Mouse (Mus musculus) midbrain, embryonic 16.5 days (tissue): ENCODE results near the gene Stpg2. TPM values are rescaled to one million over a fixed set of nuclear protein-coding genes. Genes with fewer than 3 reads are reported as not detected.
"Not testable (repeated sequence)": the region's sequence is repeated elsewhere in the genome, so short reads cannot be mapped to it uniquely, and the experiment has no call there.

ENCODE experiments used
- ATAC-seq: fragments of 200-750 bp; cut with Nextera tagmentation; 2 replicates; pipeline ENCODE4 v1.8.0; 2017; ENCODE audit warnings: moderate TSS enrichment
- H3K27ac ChIP-seq: fragments of 300-500 bp; sonication (generic); 2 replicates; pipeline ENCODE4 v1.5.1; 2014; ENCODE audit warnings: mild to moderate bottlenecking, low read length, mixed read lengths
- H3K27me3 ChIP-seq: fragments of 300-500 bp; sonication (generic); 2 replicates; pipeline ENCODE4 v1.6.1; 2014; ENCODE audit warnings: low read depth, low read length, mixed read lengths; ENCODE audit not compliant: control insufficient read depth, insufficient read depth
- H3K36me3 ChIP-seq: fragments of 300-500 bp; sonication (generic); 2 replicates; pipeline ENCODE4 v1.6.1; 2014; ENCODE audit warnings: mild to moderate bottlenecking, low read length, moderate library complexity, mixed read lengths; ENCODE audit not compliant: control insufficient read depth, insufficient read depth
- H3K4me1 ChIP-seq: fragments of 300-500 bp; sonication (generic); 2 replicates; pipeline ENCODE4 v1.6.1; 2014; ENCODE audit warnings: mild to moderate bottlenecking, low read length, mixed read lengths; ENCODE audit not compliant: control insufficient read depth, insufficient read depth
- H3K4me2 ChIP-seq: fragments of 300-500 bp; sonication (generic); 2 replicates; pipeline ENCODE4 v1.6.1; 2014; ENCODE audit warnings: mild to moderate bottlenecking, low read length, mixed read lengths
- H3K4me3 ChIP-seq: fragments of 300-500 bp; sonication (generic); 2 replicates; pipeline ENCODE4 v1.5.1; 2014; ENCODE audit warnings: low read depth, mild to moderate bottlenecking, low read length, moderate library complexity, mixed read lengths
- H3K9ac ChIP-seq: fragments of 300-500 bp; sonication (generic); 2 replicates; pipeline ENCODE4 v1.6.1; 2014; ENCODE audit warnings: low read depth, low read length, mixed read lengths
- H3K9me3 ChIP-seq: fragments of 300-500 bp; sonication (generic); replicated peaks from 2 replicates; pipeline ENCODE4 v1.6.1; 2014; ENCODE audit warnings: mild to moderate bottlenecking, low read length, mixed read lengths; ENCODE audit not compliant: control insufficient read depth, poor library complexity, severe bottlenecking
- WGBS: fragments of 180-500 bp; shearing (Covaris S2); extraction: QIAGEN DNeasy Blood & Tissue Kit; methylation state at CpG from one replicate; pipeline ENCODE4 v1.1.7; 2014; 5-methylcytosine and 5-hydroxymethylcytosine counted together
- polyA plus RNA-seq: library from polyadenylated mRNA; unstranded; fragments of >200 nt; fragmentation: Nextera tagmentation; extraction: Ambion mirVana; gene quantifications from 2 replicates; pipeline ENCODE4 v1.2.1, GENCODE M21; 2015

Gene Stpg2
- polyA plus RNA-seq, 1 experiment from 2014 or later: 0.09 TPM

- no peak overlapping the region for H3K4me3 ChIP-seq
- no peak overlapping the region for H3K9ac ChIP-seq
- H3K36me3 ChIP-seq: no peaks in the 10 kb centered on the region
- 75% methylated on average over 3 of the region's 3 CpGs for WGBS
- no peaks in the 10 kb centered on the region for H3K9me3 ChIP-seq
- no peak overlapping the region for H3K27ac ChIP-seq
- no peaks in the 10 kb centered on the region for H3K4me1 ChIP-seq
- H3K27me3 ChIP-seq: peaks cover 24% of the 10 kb centered on the region
- H3K4me2 ChIP-seq: no peak overlapping the region
- ATAC-seq: no peak
Measured at GRCm38 (mm10) chr3:139200324-139200723, 5.2 kb upstream of the Stpg2 start.

- 76% methylated on average over 9 of the region's 9 CpGs for WGBS
- ATAC-seq: no peak
- Histone ChIP-seq H3K36me3 (no peaks in the 10 kb centered on the region), H3K4me1 (no peaks in the 10 kb centered on the region), H3K27ac (no peak overlapping the region), H3K9me3 (no peaks in the 10 kb centered on the region), H3K4me3 (no peak overlapping the region), H3K27me3 (no peaks in the 10 kb centered on the region), H3K4me2 (no peak overlapping the region), H3K9ac (no peak overlapping the region)
Measured at GRCm38 (mm10) chr3:139216945-139217344, 11.5 kb downstream of the Stpg2 start.

- no peaks in the 10 kb centered on the region for H3K36me3 ChIP-seq
- no peak overlapping the region for H3K4me3 ChIP-seq
- no peak overlapping the region for H3K9ac ChIP-seq
- no peak overlapping the region for H3K4me2 ChIP-seq
- no peak overlapping the region for H3K27ac ChIP-seq
- no peak for ATAC-seq
- no peaks in the 10 kb centered on the region for H3K9me3 ChIP-seq
- 68% methylated on average over 3 of the region's 3 CpGs for WGBS
- H3K27me3 ChIP-seq: no peaks in the 10 kb centered on the region
- H3K4me1 ChIP-seq: no peaks in the 10 kb centered on the region
Measured at GRCm38 (mm10) chr3:139225123-139225522, 19.6 kb downstream of the Stpg2 start.

GRCm38 (mm10) chr3:139226811-139227210 is 21.3 kb downstream of the Stpg2 start:
- Histone ChIP-seq H3K27ac (no peak overlapping the region), H3K4me3 (no peak overlapping the region), H3K9ac (no peak overlapping the region), H3K4me2 (no peak overlapping the region), H3K9me3 (no peaks in the 10 kb centered on the region), H3K27me3 (no peaks in the 10 kb centered on the region), H3K4me1 (no peaks in the 10 kb centered on the region), H3K36me3 (no peaks in the 10 kb centered on the region)
- ATAC-seq: no peak
- WGBS: 82% methylated on average over 4 of the region's 4 CpGs

GRCm38 (mm10) chr3:139245219-139245618 is 39.7 kb downstream of the Stpg2 start:
- no peak overlapping the region for H3K4me2 ChIP-seq
- no peaks in the 10 kb centered on the region for H3K9me3 ChIP-seq
- H3K4me3 ChIP-seq: no peak overlapping the region
- H3K4me1 ChIP-seq: no peaks in the 10 kb centered on the region
- ATAC-seq: no peak
- no peaks in the 10 kb centered on the region for H3K36me3 ChIP-seq
- no peak overlapping the region for H3K27ac ChIP-seq
- H3K9ac ChIP-seq: no peak overlapping the region
- H3K27me3 ChIP-seq: no peaks in the 10 kb centered on the region
- 82% methylated on average over 2 of the region's 2 CpGs for WGBS

- Histone ChIP-seq H3K9ac (no peak overlapping the region), H3K27ac (no peak overlapping the region), H3K27me3 (no peaks in the 10 kb centered on the region), H3K4me1 (no peaks in the 10 kb centered on the region), H3K4me2 (no peak overlapping the region), H3K4me3 (no peak overlapping the region), H3K36me3 (no peaks in the 10 kb centered on the region), H3K9me3 (no peaks in the 10 kb centered on the region)
- WGBS: 57% methylated on average over 4 of the region's 4 CpGs
- ATAC-seq: no peak
Measured at GRCm38 (mm10) chr3:139246508-139246907, 41.0 kb downstream of the Stpg2 start.

GRCm38 (mm10) chr3:139262359-139262758 is 56.9 kb downstream of the Stpg2 start:
- H3K27ac ChIP-seq, H3K27me3 ChIP-seq, H3K4me1 ChIP-seq, ATAC-seq, H3K9ac ChIP-seq, H3K9me3 ChIP-seq, H3K36me3 ChIP-seq, H3K4me2 ChIP-seq, H3K4me3 ChIP-seq: not testable (repeated sequence)
- 92% methylated on average over 4 of the region's 4 CpGs for WGBS

GRCm38 (mm10) chr3:139297909-139298308 is 92.4 kb downstream of the Stpg2 start:
- H3K4me1 ChIP-seq: no peaks in the 10 kb centered on the region

GRCm38 (mm10) chr3:139308078-139308809 is 102.8 kb downstream of the Stpg2 start:
- Histone ChIP-seq H3K36me3 (no peaks in the 10 kb centered on the region), H3K4me2 (no peak overlapping the region), H3K9ac (no peak overlapping the region), H3K9me3 (no peaks in the 10 kb centered on the region), H3K4me1 (no peaks in the 10 kb centered on the region), H3K4me3 (no peak overlapping the region), H3K27me3 (no peaks in the 10 kb centered on the region), H3K27ac (no peak overlapping the region)
- 51% methylated on average over 7 of the region's 7 CpGs for WGBS
- ATAC-seq: no peak

More at GRCm38 (mm10) chr3:139297909-139298308, 92.4 kb downstream of the Stpg2 start:
- H3K27ac ChIP-seq: no peak overlapping the region
- no peak for ATAC-seq
- H3K9ac ChIP-seq: no peak overlapping the region
- H3K9me3 ChIP-seq: no peaks in the 10 kb centered on the region
- no peaks in the 10 kb centered on the region for H3K36me3 ChIP-seq
- H3K4me3 ChIP-seq: no peak overlapping the region
- H3K4me2 ChIP-seq: no peak overlapping the region
- H3K27me3 ChIP-seq: no peaks in the 10 kb centered on the region
